Mouse (Mus musculus): ENCODE data around the gene Gps2. TPM values are rescaled to one million over a fixed set of nuclear protein-coding genes. Genes with fewer than 3 reads are reported as not detected.
"Not testable (repeated sequence)": the region's sequence is repeated elsewhere in the genome, so short reads cannot be mapped to it uniquely, and the experiment has no call there.

Gene Gps2
- polyA plus RNA-seq, 1 experiment from 2014 or later: 70.3 TPM

GRCm38 (mm10) chr11:69927501-69927900 is 13.8 kb downstream of the Gps2 start:
- Histone ChIP-seq H3K4me1 (ENCODE audit: control insufficient read depth, insufficient read depth, low read length) (peaks cover 5% of the 10 kb centered on the region; the same call in 1 of the 2 replicates), H3K9ac (ENCODE audit: low read depth, low read length) (no peak overlapping the region), H3K4me2 (ENCODE audit: low read length) (no peak overlapping the region), H3K27ac (ENCODE audit: low read length) (no peak overlapping the region), H3K36me3 (ENCODE audit: control insufficient read depth, insufficient read depth, low read length) (no peaks in the 10 kb centered on the region), H3K9me3 (replicated peaks; ENCODE audit: control insufficient read depth, low read length, poor library complexity, severe bottlenecking) (no peaks in the 10 kb centered on the region), H3K4me3 (ENCODE audit: low read depth, low read length) (no peak overlapping the region), H3K27me3 (ENCODE audit: control insufficient read depth, insufficient read depth, low read depth, low read length) (no peaks in the 10 kb centered on the region)
- no peak for ATAC-seq
- WGBS: 95% methylated on average over 2 of the region's 2 CpGs

GRCm38 (mm10) chr11:69929712-69930111 is 16.0 kb downstream of the Gps2 start:
- Histone ChIP-seq H3K4me1 (ENCODE audit: control insufficient read depth, insufficient read depth, low read length) (peaks cover 3% of the 10 kb centered on the region; the same call in 1 of the 2 replicates), H3K27me3 (ENCODE audit: control insufficient read depth, insufficient read depth, low read depth, low read length) (no peaks in the 10 kb centered on the region), H3K9ac (ENCODE audit: low read depth, low read length) (no peak overlapping the region), H3K4me2 (ENCODE audit: low read length) (no peak overlapping the region), H3K9me3 (replicated peaks; ENCODE audit: control insufficient read depth, low read length, poor library complexity, severe bottlenecking) (no peaks in the 10 kb centered on the region), H3K4me3 (ENCODE audit: low read depth, low read length) (no peak overlapping the region), H3K36me3 (ENCODE audit: control insufficient read depth, insufficient read depth, low read length) (no peaks in the 10 kb centered on the region), H3K27ac (ENCODE audit: low read length) (no peak overlapping the region)
- no peak for ATAC-seq
- 89% methylated on average over 4 of the region's 4 CpGs for whole genome bisulfite sequencing

- H3K4me2 ChIP-seq (ENCODE audit: low read length); H3K27me3 ChIP-seq (ENCODE audit: control insufficient read depth, insufficient read depth, low read depth, low read length); H3K9me3 ChIP-seq (replicated peaks; ENCODE audit: control insufficient read depth, low read length, poor library complexity, severe bottlenecking); H3K27ac ChIP-seq (ENCODE audit: low read length); H3K36me3 ChIP-seq (ENCODE audit: control insufficient read depth, insufficient read depth, low read length); H3K4me3 ChIP-seq (ENCODE audit: low read depth, low read length); H3K9ac ChIP-seq (ENCODE audit: low read depth, low read length); H3K4me1 ChIP-seq (ENCODE audit: control insufficient read depth, insufficient read depth, low read length); ATAC-seq: not testable (repeated sequence)
- WGBS: 82% methylated on average over 8 of the region's 8 CpGs
These were observed 16.5 kb downstream of the Gps2 start for GRCm38 (mm10) chr11:69930176-69930575.

GRCm38 (mm10) chr11:69930967-69931537 is 17.4 kb downstream of the Gps2 start:
- Histone ChIP-seq H3K9me3 (replicated peaks; ENCODE audit: control insufficient read depth, low read length, poor library complexity, severe bottlenecking) (no peaks in the 10 kb centered on the region), H3K27me3 (ENCODE audit: control insufficient read depth, insufficient read depth, low read depth, low read length) (no peaks in the 10 kb centered on the region), H3K4me2 (ENCODE audit: low read length) (no peak overlapping the region), H3K4me3 (ENCODE audit: low read depth, low read length) (no peak overlapping the region), H3K4me1 (ENCODE audit: control insufficient read depth, insufficient read depth, low read length) (peaks cover 3% of the 10 kb centered on the region; the same call in 1 of the 2 replicates), H3K9ac (ENCODE audit: low read depth, low read length) (no peak overlapping the region), H3K27ac (ENCODE audit: low read length) (no peak overlapping the region), H3K36me3 (ENCODE audit: control insufficient read depth, insufficient read depth, low read length) (no peaks in the 10 kb centered on the region)
- WGBS: 77% methylated on average over 3 of the region's 3 CpGs
- ATAC-seq: no peak

- Histone ChIP-seq H3K9me3 (replicated peaks; ENCODE audit: control insufficient read depth, low read length, poor library complexity, severe bottlenecking) (no peaks in the 10 kb centered on the region), H3K27ac (ENCODE audit: low read length) (no peak overlapping the region), H3K4me1 (ENCODE audit: control insufficient read depth, insufficient read depth, low read length) (peaks cover 4% of the 10 kb centered on the region; the same call in 1 of the 2 replicates), H3K36me3 (ENCODE audit: control insufficient read depth, insufficient read depth, low read length) (no peaks in the 10 kb centered on the region), H3K4me3 (ENCODE audit: low read depth, low read length) (no peak overlapping the region), H3K9ac (ENCODE audit: low read depth, low read length) (no peak overlapping the region), H3K27me3 (ENCODE audit: control insufficient read depth, insufficient read depth, low read depth, low read length) (peaks cover 1% of the 10 kb centered on the region), H3K4me2 (ENCODE audit: low read length) (no peak overlapping the region)
- WGBS: 79% methylated on average over 8 of the region's 8 CpGs
- ATAC-seq: no peak
These were observed 18.1 kb downstream of the Gps2 start for GRCm38 (mm10) chr11:69931769-69932168.

GRCm38 (mm10) chr11:69932254-69932653 is 18.6 kb downstream of the Gps2 start:
- no peak for ATAC-seq
- WGBS: 35% methylated on average over 3 of the region's 3 CpGs
- Histone ChIP-seq H3K36me3 (ENCODE audit: control insufficient read depth, insufficient read depth, low read length) (no peaks in the 10 kb centered on the region), H3K27ac (ENCODE audit: low read length) (no peak overlapping the region), H3K27me3 (ENCODE audit: control insufficient read depth, insufficient read depth, low read depth, low read length) (peaks cover 6% of the 10 kb centered on the region), H3K4me3 (ENCODE audit: low read depth, low read length) (no peak overlapping the region), H3K9ac (ENCODE audit: low read depth, low read length) (no peak overlapping the region), H3K4me1 (ENCODE audit: control insufficient read depth, insufficient read depth, low read length) (peaks cover 4% of the 10 kb centered on the region; the same call in 1 of the 2 replicates), H3K4me2 (ENCODE audit: low read length) (no peak overlapping the region), H3K9me3 (replicated peaks; ENCODE audit: control insufficient read depth, low read length, poor library complexity, severe bottlenecking) (no peaks in the 10 kb centered on the region)

GRCm38 (mm10) chr11:69933066-69933465 is 19.4 kb downstream of the Gps2 start:
- no peak overlapping the region for H3K4me2 ChIP-seq (ENCODE audit: low read length)
- H3K4me3 ChIP-seq (ENCODE audit: low read depth, low read length): no peak overlapping the region
- H3K4me1 ChIP-seq (ENCODE audit: control insufficient read depth, insufficient read depth, low read length): peaks cover 4% of the 10 kb centered on the region; the same call in 1 of the 2 replicates
- H3K9ac ChIP-seq (ENCODE audit: low read depth, low read length): no peak overlapping the region
- peaks cover 13% of the 10 kb centered on the region for H3K27me3 ChIP-seq (ENCODE audit: control insufficient read depth, insufficient read depth, low read depth, low read length)
- H3K36me3 ChIP-seq (ENCODE audit: control insufficient read depth, insufficient read depth, low read length): no peaks in the 10 kb centered on the region
- no peak overlapping the region for H3K27ac ChIP-seq (ENCODE audit: low read length)
- 78% methylated on average over 4 of the region's 4 CpGs for WGBS
- H3K9me3 ChIP-seq (replicated peaks; ENCODE audit: control insufficient read depth, low read length, poor library complexity, severe bottlenecking): no peaks in the 10 kb centered on the region
- no peak for ATAC-seq

GRCm38 (mm10) chr11:69934169-69934568 is 20.5 kb downstream of the Gps2 start:
- H3K4me2 ChIP-seq (ENCODE audit: low read length): peak overlapping the region; percentile 25
- H3K27ac ChIP-seq (ENCODE audit: low read length): no peak overlapping the region
- H3K9me3 ChIP-seq (replicated peaks; ENCODE audit: control insufficient read depth, low read length, poor library complexity, severe bottlenecking): no peaks in the 10 kb centered on the region
- H3K4me1 ChIP-seq (ENCODE audit: control insufficient read depth, insufficient read depth, low read length): peaks cover 4% of the 10 kb centered on the region; the same call in 1 of the 2 replicates
- H3K9ac ChIP-seq (ENCODE audit: low read depth, low read length): no peak overlapping the region
- 0 out of 2 replicates have a peak, but pooled peaks have one; percentile 30 for ATAC-seq
- peaks cover 19% of the 10 kb centered on the region for H3K27me3 ChIP-seq (ENCODE audit: control insufficient read depth, insufficient read depth, low read depth, low read length)
- H3K4me3 ChIP-seq (ENCODE audit: low read depth, low read length): 0 out of 2 replicates have a peak overlapping the region, but pooled peaks have one; percentile 1
- no peaks in the 10 kb centered on the region for H3K36me3 ChIP-seq (ENCODE audit: control insufficient read depth, insufficient read depth, low read length)
- under 1% methylated on average over 18 of the region's 18 CpGs for WGBS

- ATAC-seq: no peak
- Histone ChIP-seq H3K9me3 (replicated peaks; ENCODE audit: control insufficient read depth, low read length, poor library complexity, severe bottlenecking) (no peaks in the 10 kb centered on the region), H3K27ac (ENCODE audit: low read length) (no peak overlapping the region), H3K36me3 (ENCODE audit: control insufficient read depth, insufficient read depth, low read length) (no peaks in the 10 kb centered on the region), H3K4me1 (ENCODE audit: control insufficient read depth, insufficient read depth, low read length) (peaks cover 4% of the 10 kb centered on the region; the same call in 1 of the 2 replicates), H3K4me3 (ENCODE audit: low read depth, low read length) (no peak overlapping the region), H3K9ac (ENCODE audit: low read depth, low read length) (no peak overlapping the region), H3K4me2 (ENCODE audit: low read length) (peak overlapping the region; percentile 25; the same call in 1 of the 2 replicates), H3K27me3 (ENCODE audit: control insufficient read depth, insufficient read depth, low read depth, low read length) (peaks cover 19% of the 10 kb centered on the region)
- 23% methylated on average over 6 of the region's 6 CpGs for WGBS
These were observed 21.0 kb downstream of the Gps2 start for GRCm38 (mm10) chr11:69934681-69935080.

Data from midbrain, embryonic 16.5 days (tissue).